Mouse (Mus musculus) stomach, postnatal 0 days (tissue): ENCODE measurements around the gene Gbp8. TPM values are rescaled to one million over a fixed set of nuclear protein-coding genes. Genes with fewer than 3 reads are reported as not detected.

Experiments used
- ATAC-seq: fragments of 200-750 bp; cut with Nextera tagmentation; 2 replicates; pipeline ENCODE4 v1.8.0; 2017; ENCODE audit not compliant: low FRiP score, low TSS enrichment
- DNase-seq: peaks from one replicate; pipeline ENCODE4 v3.0.0-alpha.2; 2016; ENCODE audit warnings: low spot score
- H3K27ac ChIP-seq: fragments of 300-500 bp; sonication (generic); replicated peaks from 2 replicates; pipeline ENCODE4 v1.5.1; 2014; ENCODE audit warnings: mild to moderate bottlenecking, control low read depth
- H3K27me3 ChIP-seq: fragments of 300-500 bp; sonication (generic); 2 replicates; pipeline ENCODE4 v1.6.1; 2014; ENCODE audit warnings: low read length; ENCODE audit not compliant: control insufficient read depth, insufficient read depth
- H3K36me3 ChIP-seq: fragments of 300-500 bp; sonication (generic); 2 replicates; pipeline ENCODE4 v1.6.1; 2014; ENCODE audit warnings: low read length, mixed read lengths; ENCODE audit not compliant: control insufficient read depth, insufficient read depth
- H3K4me1 ChIP-seq: fragments of 300-500 bp; sonication (generic); replicated peaks from 2 replicates; pipeline ENCODE4 v1.6.1; 2014; ENCODE audit warnings: antibody characterized with exemption; ENCODE audit not compliant: control insufficient read depth, insufficient read depth
- H3K4me2 ChIP-seq: fragments of 300-500 bp; sonication (generic); replicated peaks from 2 replicates; pipeline ENCODE4 v1.6.1; 2014; ENCODE audit warnings: low read depth, mild to moderate bottlenecking, control low read depth, moderate library complexity
- H3K4me3 ChIP-seq: fragments of 300-500 bp; sonication (generic); 2 replicates; pipeline ENCODE4 v1.5.1; 2014; ENCODE audit warnings: low read depth, low read length, control low read depth
- H3K9ac ChIP-seq: fragments of 300-500 bp; sonication (generic); 2 replicates; pipeline ENCODE4 v1.6.1; 2014; ENCODE audit warnings: mild to moderate bottlenecking, low read length, control low read depth, mixed read lengths
- H3K9me3 ChIP-seq: fragments of 300-500 bp; sonication (generic); 2 replicates; pipeline ENCODE4 v1.6.1; 2016; ENCODE audit warnings: low read length; ENCODE audit not compliant: control insufficient read depth
- CTCF ChIP-seq: IDR thresholded peaks from 2 replicates; pipeline ENCODE4 v1.5.1; 2016; ENCODE audit warnings: antibody characterized with exemption, low read depth, mild to moderate bottlenecking, moderate library complexity
- EP300 ChIP-seq: optimal IDR thresholded peaks from 2 replicates; pipeline ENCODE3; 2016; ENCODE audit warnings: antibody characterized with exemption
- WGBS: fragments of 180-500 bp; shearing (Covaris S2); extraction: QIAGEN DNeasy Blood & Tissue Kit; methylation state at CpG from one replicate; pipeline ENCODE4 v1.1.7; 2014; 5-methylcytosine and 5-hydroxymethylcytosine counted together
- polyA plus RNA-seq: library from polyadenylated mRNA; unstranded; fragments of >200 nt; fragmentation: Nextera tagmentation; extraction: Ambion mirVana; gene quantifications from 2 replicates; pipeline ENCODE4 v1.2.1, GENCODE M21; 2015

Gene Gbp8
- polyA plus RNA-seq, 1 experiment from 2014 or later = 0.75 TPM

DNA sequence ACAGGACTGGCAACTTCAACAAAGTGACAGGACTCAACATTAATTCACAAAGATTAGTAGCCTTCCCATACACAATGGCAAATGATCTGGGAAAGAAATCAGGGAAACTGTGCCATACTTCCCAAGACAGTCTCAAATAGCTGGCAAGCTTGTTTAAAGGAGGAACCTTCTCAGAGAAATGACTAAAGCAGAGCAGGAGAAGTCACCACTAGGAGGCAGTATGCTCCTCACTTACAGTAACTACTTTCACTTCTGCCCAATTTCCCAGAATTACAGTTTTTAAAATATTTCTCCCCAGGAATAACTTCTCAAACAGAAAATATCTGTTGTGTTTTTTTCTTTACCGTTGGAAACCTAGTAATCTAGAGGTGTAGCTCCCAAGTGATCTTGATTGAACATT, 152.6 kb downstream of the Gbp8 start:
- Histone ChIP-seq H3K9me3 (no peaks in the 10 kb centered on the region), H3K4me3 (no peak overlapping the region), H3K36me3 (no peaks in the 10 kb centered on the region), H3K4me2 (no peak overlapping the region), H3K27me3 (no peaks in the 10 kb centered on the region), H3K9ac (no peak overlapping the region), H3K27ac (no peak overlapping the region), H3K4me1 (no peaks in the 10 kb centered on the region)
- 51% methylated on average over 1 of the region's 1 CpGs for WGBS
- DNase-seq = no peak
- ATAC-seq = no peak
- TF ChIP-seq CTCF (peak; percentile 71), EP300 (no peak)

DNA sequence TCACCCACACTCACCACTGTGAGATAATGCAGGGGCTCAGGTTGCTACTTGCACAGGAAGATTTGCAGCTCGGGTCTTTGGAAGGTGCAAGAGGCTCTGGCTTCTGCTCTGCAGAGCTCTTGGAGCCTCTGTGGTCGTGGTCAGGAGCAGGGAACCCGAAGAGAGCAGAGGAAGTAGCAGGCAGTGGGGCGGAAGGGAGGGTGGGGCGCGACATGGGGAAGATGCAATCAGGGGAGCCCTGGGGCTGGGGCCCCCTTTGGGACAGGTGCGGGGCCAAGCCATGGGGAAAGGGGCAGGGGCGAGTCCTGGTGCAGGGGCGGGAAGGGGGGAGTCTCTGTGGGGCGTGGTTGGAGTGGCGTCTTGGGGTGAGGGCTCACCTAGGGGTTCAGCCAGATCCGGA, 156.8 kb downstream of the Gbp8 start, which contains the start of gene Abcg3:
Gene Abcg3, minus strand, starts transcription at position 184 of the 400 bp plus-strand sequence.
- WGBS = 31% methylated on average over 12 of the region's 12 CpGs
- H3K4me1 ChIP-seq = no peaks in the 10 kb centered on the region
- H3K4me3 ChIP-seq = peak within 1 kb of the TSS; percentile 10; the same call in 1 of the 2 replicates
- H3K4me2 ChIP-seq = peak within 1 kb of the TSS; percentile 48
- H3K9ac ChIP-seq = no peak within 1 kb of the TSS
- DNase-seq (no peak), ATAC-seq (no peak)
- H3K9me3 ChIP-seq = no peaks in the 10 kb centered on the region
- H3K27me3 ChIP-seq = no peaks in the 10 kb centered on the region
- TF ChIP-seq CTCF = no peak
- TF ChIP-seq EP300 = no peak
- H3K27ac ChIP-seq = no peak within 1 kb of the TSS
- H3K36me3 ChIP-seq = no peaks in the 10 kb centered on the region

DNA sequence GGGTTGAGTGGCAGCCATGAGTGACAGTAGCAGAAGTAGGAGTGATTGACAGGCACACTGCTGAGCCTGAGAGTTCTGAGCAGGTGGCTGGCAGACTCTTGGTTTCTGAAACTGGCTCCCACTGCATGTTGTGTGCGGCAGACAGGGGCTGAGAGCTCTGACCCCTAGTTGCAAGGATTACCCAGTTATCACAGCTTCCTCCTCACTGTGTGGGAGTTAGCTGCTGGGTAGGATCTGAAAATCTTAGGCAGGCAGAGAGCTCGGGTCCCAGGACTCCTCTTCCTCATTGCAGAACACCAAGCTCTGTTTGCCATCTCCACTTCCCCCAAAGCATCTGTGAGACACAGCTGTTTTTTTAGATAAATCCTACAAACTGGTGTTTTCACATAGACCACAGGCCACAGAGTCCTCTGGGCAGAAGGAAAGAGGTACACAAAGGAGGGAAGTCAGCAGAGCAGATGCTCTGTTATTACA, 160.3 kb downstream of the Gbp8 start:
- H3K27me3 ChIP-seq = no peaks in the 10 kb centered on the region
- H3K9ac ChIP-seq = no peak overlapping the region
- H3K36me3 ChIP-seq = no peaks in the 10 kb centered on the region
- no peak overlapping the region for H3K27ac ChIP-seq
- DNase-seq (no peak), ATAC-seq (no peak)
- H3K4me1 ChIP-seq = no peaks in the 10 kb centered on the region
- no peaks in the 10 kb centered on the region for H3K9me3 ChIP-seq
- WGBS = 41% methylated on average over 2 of the region's 2 CpGs
- no peak overlapping the region for H3K4me2 ChIP-seq
- no peak overlapping the region for H3K4me3 ChIP-seq
- TF ChIP-seq CTCF = no peak
- TF ChIP-seq EP300 = no peak

Other genes starting within 250 kb of the Gbp8 start
- 1.1 and 1.3 TPM in 2 replicates for gene Abcg3, start 156.8 kb downstream of the Gbp8 start, polyA plus RNA-seq
- gene Gbp9, start within 50 bp of the Gbp8 start, polyA plus RNA-seq = 2.1 TPM in 2 replicates
- gene Gbp4, start within 50 bp of the Gbp8 start, polyA plus RNA-seq = 0.85 and 0.92 TPM in 2 replicates
- 0.10 and 0.11 TPM in 2 replicates for gene Gbp10, start 100.0 kb upstream of the Gbp8 start, polyA plus RNA-seq
- 0.02 TPM in 1 of 2 replicates, not detected in the other for gene Gm43302, start 154.2 kb upstream of the Gbp8 start, polyA plus RNA-seq
- gene Gbp6, start 154.2 kb upstream of the Gbp8 start, polyA plus RNA-seq = 1.4 and 1.5 TPM in 2 replicates